Mouse (Mus musculus): Measurements from ENCODE around the gene Mrps36. TPM values are rescaled to one million over a fixed set of nuclear protein-coding genes. Genes with fewer than 3 reads are reported as not detected.

Gene Mrps36
- total RNA-seq (2023): 20.4 TPM

DNA sequence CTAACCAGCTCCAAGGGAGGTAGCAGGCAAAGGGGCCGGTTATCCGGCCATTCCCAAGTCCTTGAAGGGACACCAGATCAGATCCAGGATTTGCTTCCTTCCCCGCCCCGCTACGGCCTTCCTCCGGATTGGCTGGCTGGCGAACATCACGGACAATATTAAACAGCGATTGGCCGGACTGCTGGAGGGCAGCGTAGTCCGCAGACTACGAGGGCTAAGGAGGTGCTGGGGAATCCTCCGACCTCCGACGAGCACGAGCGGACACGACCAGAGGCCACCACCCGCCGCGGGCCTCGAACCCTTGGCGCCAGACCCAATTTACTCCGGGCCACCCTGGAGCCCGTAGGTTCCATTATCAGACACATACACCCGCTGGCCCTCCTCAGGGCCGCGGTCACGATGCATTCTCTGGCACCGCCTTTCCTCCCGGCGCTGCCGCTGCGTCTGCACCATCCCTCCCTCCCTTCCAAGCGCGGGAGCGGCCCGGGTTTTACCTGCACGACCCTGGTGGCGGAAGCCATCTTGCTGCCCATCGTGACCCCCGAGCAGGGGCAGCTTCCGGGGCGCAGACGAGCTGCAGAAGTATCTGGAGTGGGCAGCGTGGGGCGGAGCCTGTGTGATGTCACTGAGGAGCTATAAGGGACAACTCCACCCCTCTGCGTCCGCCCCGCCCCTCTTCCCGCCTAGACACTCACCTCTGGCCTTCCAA lies at the start of gene Mrps36:
Gene Mrps36, minus strand, starts transcription at position 624 of the 709 bp plus-strand sequence.

DNA sequence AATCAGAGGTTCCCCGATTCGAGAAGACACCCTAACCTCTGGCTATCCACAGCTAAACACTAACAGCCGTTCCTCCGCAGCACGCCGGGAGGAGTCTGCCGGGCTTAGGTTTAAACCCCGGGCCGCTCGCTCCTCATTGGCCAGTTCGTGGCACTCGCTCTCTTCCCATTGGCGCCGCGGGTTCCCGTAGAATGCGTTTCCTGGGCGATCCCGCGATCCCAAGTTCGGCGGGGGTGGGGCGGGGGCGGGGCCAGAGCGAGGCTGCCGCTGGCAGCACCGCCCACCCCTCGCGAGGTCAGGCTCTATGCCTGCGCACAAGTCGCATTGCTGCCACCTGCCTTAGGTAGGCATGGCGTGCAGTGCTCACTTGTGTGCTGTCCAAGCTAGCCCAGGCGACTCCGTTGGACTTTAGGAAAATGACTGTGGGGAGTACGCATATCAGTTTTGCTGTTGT lies 42.0 kb upstream of the Mrps36 start, which contains the start of gene Ccnb1:
Gene Ccnb1, minus strand, starts transcription at position 157 of the 454 bp plus-strand sequence.

DNA sequence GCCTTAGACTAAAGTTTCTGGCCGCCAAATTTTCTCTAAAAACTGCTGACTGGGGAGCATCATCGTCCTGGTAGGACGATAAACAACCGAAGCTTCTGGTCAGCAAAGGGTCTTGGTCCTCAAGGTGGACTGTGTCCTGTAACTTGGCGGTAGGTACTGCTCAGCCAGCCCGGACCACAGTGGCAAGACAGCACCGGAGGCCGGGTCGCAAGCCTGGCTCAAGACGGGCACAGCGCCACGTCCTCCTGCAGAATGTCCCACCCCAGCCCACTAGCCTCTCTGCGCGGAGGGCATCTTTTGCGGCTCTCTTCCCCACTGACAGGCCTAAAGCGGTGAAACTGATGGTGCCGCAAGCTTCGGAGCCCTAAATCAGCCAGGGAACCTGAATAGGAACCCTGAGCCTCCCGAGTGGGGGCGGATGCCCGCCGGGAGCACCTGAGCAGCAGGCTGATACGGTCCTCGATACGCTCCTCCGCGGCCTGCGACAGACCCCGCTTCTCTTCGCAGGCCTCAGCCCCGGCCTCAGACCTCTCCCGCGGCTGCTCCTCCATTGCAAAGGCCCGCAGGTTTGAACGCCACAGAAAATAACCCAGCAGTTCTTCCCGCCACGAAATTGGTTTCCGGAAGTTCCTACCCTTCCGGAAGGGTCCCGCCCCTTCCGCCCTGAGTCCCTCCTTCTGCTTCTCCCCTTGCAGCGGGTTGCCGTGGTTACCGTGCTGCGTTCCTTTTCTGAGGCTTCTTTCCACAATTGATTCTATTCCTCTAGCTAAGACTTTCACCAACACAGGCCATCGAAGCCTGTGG lies 31.0 kb upstream of the Mrps36 start, which contains the start of gene Cenph:
Gene Cenph, minus strand, starts transcription at position 648 of the 804 bp plus-strand sequence.

DNA sequence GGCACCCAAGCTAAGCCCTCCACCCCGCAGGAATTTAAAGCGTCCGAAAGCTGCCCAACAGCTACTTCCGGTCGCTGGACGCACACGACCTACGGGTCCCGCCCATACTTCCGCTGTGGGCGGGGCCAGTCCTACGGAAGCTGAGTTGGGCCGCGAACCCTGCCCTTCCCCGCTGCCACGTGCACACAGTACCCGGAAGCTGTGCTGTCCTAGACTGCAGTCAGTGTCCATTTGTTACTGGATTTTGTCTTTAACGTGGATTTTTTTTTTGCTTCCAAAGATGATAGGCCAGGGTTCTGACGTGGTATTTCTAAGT lies 13.6 kb downstream of the Mrps36 start, which contains the start of gene Cdk7:
Gene Cdk7, minus strand, starts transcription at position 79 of the 316 bp plus-strand sequence.

Other genes starting within 250 kb of the Mrps36 start
- gene Ocln, start 191.9 kb downstream of the Mrps36 start, total RNA-seq (2023): not detected
- gene Marveld2, start 127.7 kb downstream of the Mrps36 start, total RNA-seq (2023): 4.6 TPM
- 60.8 TPM for gene Ak6, start 93.7 kb downstream of the Mrps36 start, total RNA-seq (2023)
- 17.6 TPM for gene Rad17, start 93.6 kb downstream of the Mrps36 start, total RNA-seq (2023)
- gene Taf9, start 93.1 kb downstream of the Mrps36 start, total RNA-seq (2023): 8.3 TPM
- 13.2 TPM for gene Ccdc125, start 74.9 kb downstream of the Mrps36 start, total RNA-seq (2023)
- gene Cdk7, start 13.7 kb downstream of the Mrps36 start, total RNA-seq (2023): 31.3 TPM
- gene Cenph, start 31.2 kb upstream of the Mrps36 start, total RNA-seq (2023): not detected
- gene Ccnb1, start 41.9 kb upstream of the Mrps36 start, total RNA-seq (2023): 1.9 TPM
- 45.0 TPM for gene Slc30a5, start 88.8 kb upstream of the Mrps36 start, total RNA-seq (2023)